Mouse (Mus musculus) ES-Bruce4 (cell line): ENCODE results near the gene Afmid.

Experiments used
- CTCF ChIP-seq: IDR thresholded peaks from one replicate; pipeline ENCODE4 v1.8.1; 2011; ENCODE audit warnings: low read depth, low read length
- POLR2A ChIP-seq: IDR thresholded peaks from one replicate; pipeline ENCODE4 v1.8.1; 2011; ENCODE audit warnings: low read length; ENCODE audit not compliant: insufficient read depth

DNA sequence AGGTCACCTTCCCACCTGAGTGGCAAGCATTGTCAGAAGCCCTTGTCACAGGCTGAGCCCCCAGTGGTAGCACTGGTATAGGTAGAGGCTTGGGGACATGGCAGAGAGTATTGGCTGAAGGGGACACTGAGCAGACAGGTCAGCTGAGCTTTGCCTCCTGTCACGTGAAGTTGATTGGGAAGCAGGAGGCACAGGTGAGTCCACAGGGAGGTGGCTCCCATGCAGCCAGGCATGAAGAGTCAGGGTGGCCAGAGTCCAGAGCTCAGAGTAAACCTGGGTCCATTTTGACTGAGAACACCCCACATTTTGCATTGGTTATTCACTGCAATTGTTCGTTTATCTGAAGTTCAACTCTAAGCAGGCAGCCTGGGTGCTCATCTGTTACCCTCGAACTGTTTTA, 27.2 kb downstream of the Afmid start:
- no peak for TF ChIP-seq CTCF
- no peak for TF ChIP-seq POLR2A
